Mouse (Mus musculus): ENCODE results near the gene Psmc3. TPM values are rescaled to one million over a fixed set of nuclear protein-coding genes. Genes with fewer than 3 reads are reported as not detected.
"Not testable (repeated sequence)": the region's sequence is repeated elsewhere in the genome, so short reads cannot be mapped to it uniquely, and the experiment has no call there.

Psmc3 gene
- polyA plus RNA-seq, 1 experiment from 2014 or later = 186 TPM

GRCm38 (mm10) chr2:91033000-91033399 lies 20.8 kb upstream of the Psmc3 start:
- ATAC-seq (no peak), DNase-seq (ENCODE audit: low spot score) (peak; percentile 47)
- no peaks in the 10 kb centered on the region for H3K4me1 ChIP-seq (ENCODE audit: insufficient read depth, low read depth, low read length)
- 16% methylated on average over 3 of the region's 3 CpGs for WGBS
- H3K9ac ChIP-seq (replicated peaks; ENCODE audit: low read depth) = no peak overlapping the region
- no peak overlapping the region for H3K27ac ChIP-seq (ENCODE audit: low read length)
- no peak overlapping the region for H3K4me2 ChIP-seq (replicated peaks; ENCODE audit: low read depth, low read length)
- H3K4me3 ChIP-seq (ENCODE audit: low read depth, low read length) = no peak overlapping the region
- no peaks in the 10 kb centered on the region for H3K9me3 ChIP-seq (ENCODE audit: low read length)
- H3K27me3 ChIP-seq (replicated peaks; ENCODE audit: insufficient read depth, low read length) = no peaks in the 10 kb centered on the region
- H3K36me3 ChIP-seq (ENCODE audit: insufficient read depth, low read length) = no peaks in the 10 kb centered on the region
- TF ChIP-seq EP300 (IDR thresholded peaks at IDR 0.05) (no peak), CTCF (IDR thresholded peaks at IDR 0.05) (peak; percentile 45)

- H3K27me3 ChIP-seq (replicated peaks; ENCODE audit: insufficient read depth, low read length) = no peaks in the 10 kb centered on the region
- WGBS = 31% methylated on average over 9 of the region's 9 CpGs
- H3K27ac ChIP-seq (ENCODE audit: low read length) = no peak within 1 kb of the TSS
- H3K4me3 ChIP-seq (ENCODE audit: low read depth, low read length) = no peak within 1 kb of the TSS
- no peaks in the 10 kb centered on the region for H3K4me1 ChIP-seq (ENCODE audit: insufficient read depth, low read depth, low read length)
- no peak within 1 kb of the TSS for H3K4me2 ChIP-seq (replicated peaks; ENCODE audit: low read depth, low read length)
- H3K36me3 ChIP-seq (ENCODE audit: insufficient read depth, low read length) = no peaks in the 10 kb centered on the region
- H3K9ac ChIP-seq (replicated peaks; ENCODE audit: low read depth) = no peak within 1 kb of the TSS
- ATAC-seq = peak; percentile 88
- no peaks in the 10 kb centered on the region for H3K9me3 ChIP-seq (ENCODE audit: low read length)
- TF ChIP-seq EP300 (IDR thresholded peaks at IDR 0.05) (no peak), CTCF (IDR thresholded peaks at IDR 0.05) (no peak)
- peak; percentile 56 for DNase-seq (ENCODE audit: low spot score)
Observed at GRCm38 (mm10) chr2:91035385-91035784, 18.4 kb upstream of the Psmc3 start, which contains the start of gene Rapsn. Gene Rapsn (plus strand): TSS chr2:91035620.

- DNase-seq (ENCODE audit: low spot score) (no peak), ATAC-seq (no peak)
- H3K27me3 ChIP-seq (replicated peaks; ENCODE audit: insufficient read depth, low read length) = no peaks in the 10 kb centered on the region
- no peaks in the 10 kb centered on the region for H3K4me1 ChIP-seq (ENCODE audit: insufficient read depth, low read depth, low read length)
- no peak for TF ChIP-seq EP300 (IDR thresholded peaks at IDR 0.05)
- no peak for TF ChIP-seq CTCF (IDR thresholded peaks at IDR 0.05)
- no peaks in the 10 kb centered on the region for H3K36me3 ChIP-seq (ENCODE audit: insufficient read depth, low read length)
- H3K4me2 ChIP-seq (replicated peaks; ENCODE audit: low read depth, low read length) = no peak overlapping the region
- no peak overlapping the region for H3K4me3 ChIP-seq (ENCODE audit: low read depth, low read length)
- no peak overlapping the region for H3K27ac ChIP-seq (ENCODE audit: low read length)
- H3K9me3 ChIP-seq (ENCODE audit: low read length) = no peaks in the 10 kb centered on the region
- no peak overlapping the region for H3K9ac ChIP-seq (replicated peaks; ENCODE audit: low read depth)
- WGBS = 79% methylated on average over 8 of the region's 8 CpGs
Observed at GRCm38 (mm10) chr2:91041786-91042185, 12.0 kb upstream of the Psmc3 start.

- no peak overlapping the region for H3K4me2 ChIP-seq (replicated peaks; ENCODE audit: low read depth, low read length)
- no peak for TF ChIP-seq CTCF (IDR thresholded peaks at IDR 0.05)
- TF ChIP-seq EP300 (IDR thresholded peaks at IDR 0.05) = no peak
- 59% methylated on average over 19 of the region's 21 CpGs for WGBS
- H3K9ac ChIP-seq (replicated peaks; ENCODE audit: low read depth) = no peak overlapping the region
- H3K27ac ChIP-seq (ENCODE audit: low read length) = no peak overlapping the region
- DNase-seq (ENCODE audit: low spot score) (no peak), ATAC-seq (0 out of 2 replicates have a peak, but pooled peaks have one; percentile 28)
- no peaks in the 10 kb centered on the region for H3K27me3 ChIP-seq (replicated peaks; ENCODE audit: insufficient read depth, low read length)
- no peaks in the 10 kb centered on the region for H3K9me3 ChIP-seq (ENCODE audit: low read length)
- H3K36me3 ChIP-seq (ENCODE audit: insufficient read depth, low read length) = no peaks in the 10 kb centered on the region
- H3K4me1 ChIP-seq (ENCODE audit: insufficient read depth, low read depth, low read length) = no peaks in the 10 kb centered on the region
- H3K4me3 ChIP-seq (ENCODE audit: low read depth, low read length) = no peak overlapping the region
Observed at GRCm38 (mm10) chr2:91042651-91043398, 11.0 kb upstream of the Psmc3 start.

GRCm38 (mm10) chr2:91044727-91045126 lies 9.1 kb upstream of the Psmc3 start:
- TF ChIP-seq CTCF (IDR thresholded peaks at IDR 0.05) (no peak), EP300 (IDR thresholded peaks at IDR 0.05) (no peak)
- H3K9me3 ChIP-seq (ENCODE audit: low read length) = no peaks in the 10 kb centered on the region
- ATAC-seq (no peak), DNase-seq (ENCODE audit: low spot score) (no peak)
- no peaks in the 10 kb centered on the region for H3K36me3 ChIP-seq (ENCODE audit: insufficient read depth, low read length)
- H3K27ac ChIP-seq (ENCODE audit: low read length) = no peak overlapping the region
- H3K4me2 ChIP-seq (replicated peaks; ENCODE audit: low read depth, low read length) = no peak overlapping the region
- H3K4me1 ChIP-seq (ENCODE audit: insufficient read depth, low read depth, low read length) = no peaks in the 10 kb centered on the region
- no peaks in the 10 kb centered on the region for H3K27me3 ChIP-seq (replicated peaks; ENCODE audit: insufficient read depth, low read length)
- H3K9ac ChIP-seq (replicated peaks; ENCODE audit: low read depth) = no peak overlapping the region
- no peak overlapping the region for H3K4me3 ChIP-seq (ENCODE audit: low read depth, low read length)
- 75% methylated on average over 13 of the region's 13 CpGs for whole genome bisulfite sequencing

- H3K4me1 ChIP-seq (ENCODE audit: insufficient read depth, low read depth, low read length); H3K4me2 ChIP-seq (replicated peaks; ENCODE audit: low read depth, low read length); H3K27me3 ChIP-seq (replicated peaks; ENCODE audit: insufficient read depth, low read length); ATAC-seq; H3K4me3 ChIP-seq (ENCODE audit: low read depth, low read length); H3K9me3 ChIP-seq (ENCODE audit: low read length); DNase-seq (ENCODE audit: low spot score); H3K9ac ChIP-seq (replicated peaks; ENCODE audit: low read depth); H3K36me3 ChIP-seq (ENCODE audit: insufficient read depth, low read length); H3K27ac ChIP-seq (ENCODE audit: low read length): not testable (repeated sequence)
- 80% methylated on average over 1 of the region's 1 CpGs for WGBS
Observed at GRCm38 (mm10) chr2:91045805-91046204, 8.0 kb upstream of the Psmc3 start.

Data from lung, postnatal 0 days (tissue).